Mouse (Mus musculus) megakaryocyte, embryonic 14.5 days (primary cell): Measurements from ENCODE around the gene Il1rap.

Experiments used
- FLI1 ChIP-seq: IDR thresholded peaks from 2 replicates; pipeline ENCODE4 v1.6.1; 2012; ENCODE audit warnings: low read length, inconsistent platforms, mixed read lengths
- GATA1 ChIP-seq: IDR thresholded peaks from 3 replicates; pipeline ENCODE4 v1.6.1; 2012; ENCODE audit warnings: mixed read lengths, low read length, inconsistent platforms, borderline replicate concordance

- TF ChIP-seq GATA1: no peak
- TF ChIP-seq FLI1: no peak
Observed at GRCm38 (mm10) chr16:26728139-26728538, 146.6 kb downstream of the Il1rap start.
